Mouse (Mus musculus) liver, embryonic 16.5 days (tissue): ENCODE measurements at regions not wholly inside any gene's neighbourhood (a gene's known extent, or its start where the extent isn't known, plus 50 kb on each side); places are given as distances from the start of the nearest gene placed in this dataset.

ENCODE experiments used
- ATAC-seq: fragments of 200-750 bp; cut with Nextera tagmentation; 2 replicates; pipeline ENCODE4 v1.8.0; 2017; ENCODE audit warnings: low read depth, mild to moderate bottlenecking, moderate number of reproducible peaks, moderate library complexity
- H3K27ac ChIP-seq: fragments of 300-500 bp; sonication (generic); 2 replicates; pipeline ENCODE4 v1.5.1; 2014; ENCODE audit warnings: mild to moderate bottlenecking, low read length
- H3K27me3 ChIP-seq: fragments of 300-500 bp; sonication (generic); 2 replicates; pipeline ENCODE4 v1.6.1; 2014; ENCODE audit warnings: low read depth, low read length, mixed read lengths; ENCODE audit not compliant: control insufficient read depth, insufficient read depth
- H3K36me3 ChIP-seq: fragments of 300-500 bp; sonication (generic); 2 replicates; pipeline ENCODE4 v1.6.1; 2014; ENCODE audit warnings: mild to moderate bottlenecking; ENCODE audit not compliant: control insufficient read depth, insufficient read depth
- H3K4me1 ChIP-seq: fragments of 300-500 bp; sonication (generic); 2 replicates; pipeline ENCODE4 v1.6.1; 2014; ENCODE audit warnings: low read depth, low read length, mixed read lengths; ENCODE audit not compliant: control insufficient read depth
- H3K4me2 ChIP-seq: fragments of 300-500 bp; sonication (generic); 2 replicates; pipeline ENCODE4 v1.6.1; 2014; ENCODE audit warnings: low read depth, low read length, mixed read lengths
- H3K4me3 ChIP-seq: fragments of 300-500 bp; sonication (generic); 2 replicates; pipeline ENCODE4 v1.5.1; 2014; ENCODE audit warnings: low read depth, mild to moderate bottlenecking, low read length
- H3K9ac ChIP-seq: fragments of 300-500 bp; sonication (generic); 2 replicates; pipeline ENCODE4 v1.6.1; 2014; ENCODE audit warnings: low read depth, low read length
- H3K9me3 ChIP-seq: fragments of 300-500 bp; sonication (generic); replicated peaks from 2 replicates; pipeline ENCODE4 v1.6.1; 2016; ENCODE audit warnings: low read length; ENCODE audit not compliant: control insufficient read depth
- WGBS: fragments of 180-500 bp; shearing (Covaris S2); extraction: QIAGEN DNeasy Blood & Tissue Kit; methylation state at CpG from one replicate; pipeline ENCODE4 v1.1.7; 2014; ENCODE audit not compliant: insufficient replicate concordance; 5-methylcytosine and 5-hydroxymethylcytosine counted together

GRCm38 (mm10) chr1:56453756-56454155 is 183.5 kb downstream of the Hsfy2 start:
- Histone ChIP-seq H3K9me3 (no peaks in the 10 kb centered on the region), H3K36me3 (no peaks in the 10 kb centered on the region), H3K27me3 (no peaks in the 10 kb centered on the region), H3K9ac (no peak overlapping the region), H3K4me2 (no peak overlapping the region), H3K4me1 (no peaks in the 10 kb centered on the region), H3K4me3 (no peak overlapping the region), H3K27ac (no peak overlapping the region)
- WGBS, result 47% methylated on average over 3 of the region's 3 CpGs
- no peak for ATAC-seq

- Histone ChIP-seq H3K4me2 (no peak overlapping the region), H3K27ac (no peak overlapping the region), H3K4me1 (no peaks in the 10 kb centered on the region), H3K9ac (no peak overlapping the region), H3K9me3 (no peaks in the 10 kb centered on the region), H3K36me3 (no peaks in the 10 kb centered on the region), H3K4me3 (no peak overlapping the region), H3K27me3 (no peaks in the 10 kb centered on the region)
- 32% methylated on average over 1 of the region's 1 CpGs for WGBS
- no peak for ATAC-seq
These were observed 194.4 kb downstream of the Hsfy2 start for GRCm38 (mm10) chr1:56442835-56443234.

GRCm38 (mm10) chr1:56406786-56407185 is 230.4 kb downstream of the Hsfy2 start:
- no peak overlapping the region for H3K4me2 ChIP-seq
- 26% methylated on average over 1 of the region's 1 CpGs for WGBS
- H3K9me3 ChIP-seq, result no peaks in the 10 kb centered on the region
- no peaks in the 10 kb centered on the region for H3K36me3 ChIP-seq
- H3K27ac ChIP-seq, result no peak overlapping the region
- H3K9ac ChIP-seq, result no peak overlapping the region
- no peaks in the 10 kb centered on the region for H3K4me1 ChIP-seq
- no peaks in the 10 kb centered on the region for H3K27me3 ChIP-seq
- ATAC-seq, result no peak
- no peak overlapping the region for H3K4me3 ChIP-seq

GRCm38 (mm10) chr1:56403351-56403750 is 233.9 kb downstream of the Hsfy2 start:
- Histone ChIP-seq H3K9ac (no peak overlapping the region), H3K27ac (no peak overlapping the region), H3K36me3 (no peaks in the 10 kb centered on the region), H3K9me3 (no peaks in the 10 kb centered on the region), H3K4me3 (no peak overlapping the region), H3K27me3 (no peaks in the 10 kb centered on the region), H3K4me2 (no peak overlapping the region), H3K4me1 (no peaks in the 10 kb centered on the region)
- 54% methylated on average over 2 of the region's 2 CpGs for WGBS
- no peak for ATAC-seq

GRCm38 (mm10) chr1:56395832-56396231 is 241.4 kb downstream of the Hsfy2 start:
- Histone ChIP-seq H3K4me2 (no peak overlapping the region), H3K4me3 (no peak overlapping the region), H3K27ac (no peak overlapping the region), H3K9me3 (no peaks in the 10 kb centered on the region), H3K27me3 (no peaks in the 10 kb centered on the region), H3K4me1 (no peaks in the 10 kb centered on the region), H3K36me3 (no peaks in the 10 kb centered on the region), H3K9ac (no peak overlapping the region)
- no peak for ATAC-seq
- WGBS, result 62% methylated on average over 6 of the region's 6 CpGs

- WGBS, result 57% methylated on average over 6 of the region's 6 CpGs
- ATAC-seq, result no peak
- Histone ChIP-seq H3K27me3 (no peaks in the 10 kb centered on the region), H3K36me3 (no peaks in the 10 kb centered on the region), H3K9me3 (no peaks in the 10 kb centered on the region), H3K9ac (no peak overlapping the region), H3K27ac (no peak overlapping the region), H3K4me1 (no peaks in the 10 kb centered on the region), H3K4me3 (no peak overlapping the region), H3K4me2 (no peak overlapping the region)
These were observed 250.1 kb downstream of the Hsfy2 start for GRCm38 (mm10) chr1:56387086-56387485.

GRCm38 (mm10) chr1:56366319-56366718 is 270.9 kb downstream of the Hsfy2 start:
- 57% methylated on average over 2 of the region's 2 CpGs for WGBS
- no peaks in the 10 kb centered on the region for H3K27me3 ChIP-seq
- no peak overlapping the region for H3K4me2 ChIP-seq
- no peak overlapping the region for H3K27ac ChIP-seq
- no peak overlapping the region for H3K9ac ChIP-seq
- H3K4me3 ChIP-seq, result no peak overlapping the region
- H3K9me3 ChIP-seq, result no peaks in the 10 kb centered on the region
- H3K36me3 ChIP-seq, result no peaks in the 10 kb centered on the region
- no peaks in the 10 kb centered on the region for H3K4me1 ChIP-seq
- ATAC-seq, result no peak

GRCm38 (mm10) chr1:56360857-56361256 is 276.4 kb downstream of the Hsfy2 start:
- H3K27ac ChIP-seq, result no peak overlapping the region
- H3K9me3 ChIP-seq, result no peaks in the 10 kb centered on the region
- no peak overlapping the region for H3K9ac ChIP-seq
- no peaks in the 10 kb centered on the region for H3K4me1 ChIP-seq
- no peak overlapping the region for H3K4me2 ChIP-seq
- no peaks in the 10 kb centered on the region for H3K36me3 ChIP-seq
- no peak for ATAC-seq
- H3K27me3 ChIP-seq, result no peaks in the 10 kb centered on the region
- 53% methylated on average over 5 of the region's 5 CpGs for WGBS
- H3K4me3 ChIP-seq, result no peak overlapping the region

GRCm38 (mm10) chr1:56346638-56347037 is 290.6 kb downstream of the Hsfy2 start:
- Histone ChIP-seq H3K9me3 (no peaks in the 10 kb centered on the region), H3K9ac (no peak overlapping the region), H3K27ac (no peak overlapping the region), H3K4me2 (no peak overlapping the region), H3K4me1 (no peaks in the 10 kb centered on the region), H3K27me3 (no peaks in the 10 kb centered on the region), H3K4me3 (no peak overlapping the region), H3K36me3 (no peaks in the 10 kb centered on the region)
- 49% methylated on average over 4 of the region's 4 CpGs for WGBS
- ATAC-seq, result no peak

GRCm38 (mm10) chr1:56344952-56345351 is 292.3 kb downstream of the Hsfy2 start:
- no peak overlapping the region for H3K4me2 ChIP-seq
- H3K27me3 ChIP-seq, result no peaks in the 10 kb centered on the region
- ATAC-seq, result no peak
- no peaks in the 10 kb centered on the region for H3K36me3 ChIP-seq
- H3K27ac ChIP-seq, result no peak overlapping the region
- H3K4me1 ChIP-seq, result no peaks in the 10 kb centered on the region
- H3K4me3 ChIP-seq, result no peak overlapping the region
- H3K9ac ChIP-seq, result no peak overlapping the region
- H3K9me3 ChIP-seq, result no peaks in the 10 kb centered on the region
- 50% methylated on average over 6 of the region's 6 CpGs for WGBS
